Mouse (Mus musculus): ENCODE data around the gene Vtn. TPM values are rescaled to one million over a fixed set of nuclear protein-coding genes. Genes with fewer than 3 reads are reported as not detected.
A peak's percentile ranks its signal among the peaks of the same experiment; 100 is the strongest.

The Vtn gene
- polyA plus RNA-seq, 1 experiment, result not detected

DNA sequence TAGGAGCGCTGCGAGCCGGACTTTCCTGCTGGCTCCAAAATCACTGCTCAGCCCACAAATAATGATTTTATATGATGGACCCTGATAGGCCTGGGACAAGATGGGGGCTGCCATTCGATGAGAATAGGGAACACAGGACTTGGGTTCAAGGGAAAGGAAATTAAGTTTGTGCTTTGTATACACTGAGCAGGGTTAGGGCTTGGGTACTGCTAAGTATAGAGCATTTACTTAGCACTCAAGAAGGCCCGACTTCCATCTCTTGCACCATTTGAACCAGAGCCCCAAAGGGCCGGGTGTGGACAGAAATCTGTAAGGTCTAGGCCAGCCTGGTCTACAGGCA lies 52.1 kb downstream of the Vtn start:
- 31% methylated on average over 6 of the region's 6 CpGs for WGBS
- Histone ChIP-seq H3K27ac (ENCODE audit: insufficient read depth, low read depth, low read length) (peak overlapping the region; percentile 8; the same call in 1 of the 2 replicates), H3K4me3 (ENCODE audit: insufficient read depth, low read depth, low read length) (peak overlapping the region; percentile 52), H3K4me1 (ENCODE audit: control insufficient read depth, insufficient read depth, low read length) (no peaks in the 10 kb centered on the region)
- no peak for TF ChIP-seq CTCF (IDR thresholded peaks at IDR 0.05; ENCODE audit: insufficient read depth, low read depth, low read length)

Other genes with a start within 250 kb of the Vtn start
- gene 2610507B11Rik, start 237.3 kb upstream of the Vtn start, polyA plus RNA-seq (2012; ENCODE audit: insufficient read depth, insufficient read length, low replicate concordance, missing spikeins), result 122 and 503 TPM in 2 replicates
- gene BC030499, start 208.2 kb upstream of the Vtn start, polyA plus RNA-seq (2012; ENCODE audit: insufficient read depth, insufficient read length, low replicate concordance, missing spikeins), result not detected in 2 replicates
- gene Spag5, start 197.6 kb upstream of the Vtn start, polyA plus RNA-seq (2012; ENCODE audit: insufficient read depth, insufficient read length, low replicate concordance, missing spikeins), result not detected in 2 replicates
- gene Aldoc, start 176.1 kb upstream of the Vtn start, polyA plus RNA-seq (2012; ENCODE audit: insufficient read depth, insufficient read length, low replicate concordance, missing spikeins), result 410 and 562 TPM in 2 replicates
- not detected in 2 replicates for gene Pigs, start 170.7 kb upstream of the Vtn start, polyA plus RNA-seq (2012; ENCODE audit: insufficient read depth, insufficient read length, low replicate concordance, missing spikeins)
- gene Unc119, start 155.6 kb upstream of the Vtn start, polyA plus RNA-seq (2012; ENCODE audit: insufficient read depth, insufficient read length, low replicate concordance, missing spikeins), result not detected in 2 replicates
- not detected in 2 replicates for gene Foxn1, start 112.5 kb upstream of the Vtn start, polyA plus RNA-seq (2012; ENCODE audit: insufficient read depth, insufficient read length, low replicate concordance, missing spikeins)
- gene Slc13a2, start 76.9 kb upstream of the Vtn start, polyA plus RNA-seq (2012; ENCODE audit: insufficient read depth, insufficient read length, low replicate concordance, missing spikeins), result not detected in 2 replicates
- gene Slc46a1, start 33.4 kb upstream of the Vtn start, polyA plus RNA-seq (2012; ENCODE audit: insufficient read depth, insufficient read length, low replicate concordance, missing spikeins), result not detected in 2 replicates
- not detected in 2 replicates for gene Sarm1, start 1.3 kb upstream of the Vtn start, polyA plus RNA-seq (2012; ENCODE audit: insufficient read depth, insufficient read length, low replicate concordance, missing spikeins)
- not detected in 2 replicates for gene Sebox, start 4.4 kb downstream of the Vtn start, polyA plus RNA-seq (2012; ENCODE audit: insufficient read depth, insufficient read length, low replicate concordance, missing spikeins)
- not detected in 2 replicates for gene Tmem199, start 13.1 kb downstream of the Vtn start, polyA plus RNA-seq (2012; ENCODE audit: insufficient read depth, insufficient read length, low replicate concordance, missing spikeins)
- gene Poldip2, start 13.1 kb downstream of the Vtn start, polyA plus RNA-seq (2012; ENCODE audit: insufficient read depth, insufficient read length, low replicate concordance, missing spikeins), result not detected in 2 replicates
- not detected in 2 replicates for gene Tnfaip1, start 37.2 kb downstream of the Vtn start, polyA plus RNA-seq (2012; ENCODE audit: insufficient read depth, insufficient read length, low replicate concordance, missing spikeins)
- gene Ift20, start 37.3 kb downstream of the Vtn start, polyA plus RNA-seq (2012; ENCODE audit: insufficient read depth, insufficient read length, low replicate concordance, missing spikeins), result not detected in 2 replicates
- gene Tmem97, start 51.7 kb downstream of the Vtn start, polyA plus RNA-seq (2012; ENCODE audit: insufficient read depth, insufficient read length, low replicate concordance, missing spikeins), result not detected in 2 replicates
- gene Nlk, start 198.3 kb downstream of the Vtn start, polyA plus RNA-seq (2012; ENCODE audit: insufficient read depth, insufficient read length, low replicate concordance, missing spikeins), result not detected in 2 replicates